Mouse (Mus musculus): ENCODE data around the gene Colec11.

The Colec11 gene

GRCm38 (mm10) chr12:28623195-28623594 lies at the start of gene Colec11:
Colec11 (minus strand) TSS chr12:28623377.
- no peak for DNase-seq

DNA sequence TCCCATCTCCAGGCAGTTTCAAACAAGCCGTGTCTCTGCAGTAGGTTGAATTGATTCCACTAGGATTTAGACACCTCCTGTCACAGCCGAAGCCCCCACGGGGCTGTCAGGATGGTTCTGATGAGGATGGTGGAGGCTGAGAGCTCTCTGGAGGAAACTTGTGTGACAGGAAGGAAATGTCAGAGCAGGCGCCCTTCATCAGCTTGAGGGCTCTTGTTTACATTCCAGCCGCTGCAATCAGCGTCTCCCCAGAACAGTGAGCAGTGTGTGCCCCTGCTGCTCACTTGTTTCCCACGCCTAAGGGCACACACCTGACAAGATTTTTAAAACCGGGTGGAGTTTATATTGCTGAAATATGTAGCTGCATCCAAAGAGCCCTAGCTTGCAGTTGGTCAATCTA lies 44.1 kb upstream of the Colec11 start:
- DNase-seq, result no peak

DNA sequence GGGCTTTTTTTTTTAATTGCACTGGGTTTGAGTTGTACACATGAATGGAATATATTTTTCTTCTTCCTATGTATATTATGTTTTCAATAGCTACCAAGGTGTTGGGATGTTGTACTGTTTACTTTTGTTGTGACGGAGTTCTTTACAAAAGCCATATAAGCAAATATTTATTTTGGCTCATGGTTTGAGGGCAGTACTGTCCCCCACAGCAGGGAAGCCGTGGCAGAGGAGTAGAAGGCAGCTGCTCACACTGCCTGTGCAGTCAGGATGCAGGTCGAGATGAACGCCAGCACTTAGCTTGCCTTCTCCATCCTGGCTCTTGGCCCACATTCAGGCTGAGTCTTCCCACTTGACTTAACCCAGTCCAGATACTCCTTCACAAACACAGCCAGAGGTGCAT lies 43.6 kb upstream of the Colec11 start:
- no peak for DNase-seq

DNA sequence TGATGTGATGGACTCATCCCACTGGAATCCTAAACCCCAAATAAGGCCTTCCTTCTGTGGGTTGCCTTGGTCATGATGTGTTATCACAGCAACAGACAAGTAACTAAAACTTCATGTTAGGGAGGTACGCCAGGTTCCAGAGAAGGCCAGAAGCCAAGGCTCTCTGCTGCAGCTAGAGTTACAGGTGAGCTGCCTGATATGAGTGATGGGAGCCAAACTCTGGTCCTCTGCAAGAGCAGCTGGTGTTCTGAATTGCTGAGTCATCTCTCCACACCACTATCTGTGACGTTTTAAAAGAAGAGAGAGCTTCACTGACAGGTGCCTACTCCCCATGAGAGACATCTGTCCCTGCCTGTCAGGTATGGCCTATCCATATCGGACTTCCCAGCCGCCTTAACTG lies 39.5 kb upstream of the Colec11 start:
- DNase-seq, result no peak

GRCm38 (mm10) chr12:28649141-28650110 lies 26.2 kb upstream of the Colec11 start, which contains the start of gene Rnaseh1:
Rnaseh1 (plus strand) TSS chr12:28649602.
- DNase-seq, result peak; percentile 93 to 94

- no peak for DNase-seq
These were observed 15.6 kb upstream of the Colec11 start for GRCm38 (mm10) chr12:28638778-28639177.

- no peak for DNase-seq
These were observed 13.4 kb upstream of the Colec11 start for GRCm38 (mm10) chr12:28636543-28636942.

DNA sequence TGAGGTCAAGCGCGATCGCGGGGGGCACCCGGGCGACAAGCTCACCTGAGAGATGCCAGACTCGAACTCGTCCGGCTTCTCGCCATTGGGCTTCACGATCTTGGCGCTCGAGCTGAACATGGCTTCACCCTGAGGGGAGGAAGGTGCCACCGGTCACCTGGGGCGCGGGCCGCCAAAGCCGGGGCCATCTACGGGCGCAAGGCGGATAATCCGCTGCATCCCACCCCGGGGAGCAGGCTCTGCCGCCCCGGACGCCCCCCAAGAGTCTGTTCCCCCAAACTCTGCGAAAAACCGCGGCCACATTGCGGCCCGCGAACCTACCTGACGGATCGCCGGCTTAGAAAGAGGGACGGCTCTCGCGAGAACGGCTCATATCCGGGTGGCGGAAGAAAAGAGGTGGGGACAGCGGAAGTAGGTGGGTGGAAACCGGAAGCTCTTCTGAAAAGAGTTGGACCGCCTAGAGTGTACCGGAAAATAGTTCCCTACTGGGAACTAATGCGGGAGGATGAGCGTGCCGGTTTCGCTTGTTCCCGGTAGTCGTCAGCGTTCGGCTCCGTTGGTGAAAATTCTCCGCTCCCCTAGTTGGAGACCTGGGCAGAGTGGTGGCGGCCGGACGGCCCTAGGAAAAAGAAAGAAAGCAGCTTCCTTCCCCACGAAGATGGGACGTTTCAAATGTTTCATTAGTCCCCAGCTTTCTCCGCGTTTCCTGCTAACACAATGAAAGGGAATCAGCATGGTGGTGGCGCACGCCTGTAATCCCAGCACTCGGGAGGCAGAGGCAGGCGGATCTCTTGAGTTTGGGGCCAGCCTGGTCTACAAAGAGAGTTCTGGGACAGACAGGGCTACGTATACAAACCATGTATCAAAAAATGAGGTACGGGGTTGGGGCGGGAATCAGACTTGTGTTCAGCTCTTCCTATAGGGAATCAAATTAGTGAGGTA lies 12.6 kb upstream of the Colec11 start, which contains the start of gene Rps7:
Gene Rps7 (minus strand): TSS at position 419 of the 942 bp plus-strand sequence.
- DNase-seq, result peak; percentile 95 to 96

DNA sequence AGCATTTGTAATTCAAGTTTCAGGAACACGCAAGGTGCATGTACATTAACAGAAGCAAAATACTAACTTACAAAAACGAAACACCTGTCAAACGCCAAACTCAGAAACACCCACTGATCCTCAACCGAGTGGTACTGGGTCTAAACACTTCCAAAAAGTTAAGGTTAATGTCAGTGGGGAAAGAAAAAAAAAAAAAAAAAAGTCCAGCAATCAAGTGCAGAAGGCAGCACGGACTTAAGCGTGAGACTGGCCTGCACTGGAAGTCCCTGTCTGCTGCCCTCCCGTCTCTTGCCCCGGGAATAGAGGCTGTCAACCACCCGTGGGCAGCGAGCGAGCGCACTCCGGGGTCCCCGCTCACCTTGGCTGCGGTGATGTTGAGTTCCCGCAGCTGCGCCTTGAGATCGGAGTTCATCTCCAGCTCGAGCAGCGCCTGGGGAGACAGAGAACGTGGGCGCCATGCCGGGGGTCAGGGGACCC lies 11.9 kb upstream of the Colec11 start:
- no peak for DNase-seq

- no peak for DNase-seq
These were observed 5.3 kb upstream of the Colec11 start for GRCm38 (mm10) chr12:28628436-28628835.

DNA sequence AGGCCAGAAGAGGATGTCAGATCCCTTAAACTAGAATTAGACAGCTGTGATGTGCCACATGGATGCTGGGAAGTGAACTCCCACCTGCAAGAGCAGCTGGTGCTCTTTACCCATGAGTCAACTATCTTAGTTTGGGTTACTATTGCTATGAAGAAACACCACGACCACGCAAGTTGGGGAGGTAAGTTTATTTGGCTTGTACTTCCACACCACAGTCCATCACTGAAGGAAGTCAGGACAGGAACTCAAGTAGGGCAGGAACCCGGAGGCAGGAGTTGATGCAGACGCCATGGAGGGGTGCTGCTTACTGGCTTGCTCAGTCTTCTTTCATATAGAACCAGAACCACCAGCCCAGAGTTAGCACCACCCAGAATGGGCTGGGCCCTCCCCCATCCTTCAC lies 3.9 kb upstream of the Colec11 start:
- DNase-seq, result no peak

DNA sequence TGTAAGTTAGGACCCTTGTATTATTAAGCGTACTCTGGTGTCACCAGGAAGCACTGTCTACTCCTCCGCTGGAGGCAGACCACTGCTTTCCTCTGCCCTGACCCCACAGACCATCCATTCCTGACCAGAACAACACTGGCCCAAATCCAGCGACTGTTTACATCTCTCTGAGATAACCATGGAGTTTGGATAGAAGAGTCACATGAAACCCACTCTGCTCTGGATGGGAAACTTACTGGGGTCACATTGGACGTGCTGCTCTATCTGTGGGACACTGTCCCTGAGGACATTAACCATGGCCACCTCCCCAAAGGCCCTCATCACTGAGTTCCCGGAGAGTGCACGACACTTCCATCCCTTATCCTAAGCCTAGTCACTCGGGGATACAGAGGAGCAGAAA lies 2.2 kb upstream of the Colec11 start:
- DNase-seq, result no peak

GRCm38 (mm10) chr12:28624251-28624650 lies 1.1 kb upstream of the Colec11 start:
- DNase-seq, result no peak

DNA sequence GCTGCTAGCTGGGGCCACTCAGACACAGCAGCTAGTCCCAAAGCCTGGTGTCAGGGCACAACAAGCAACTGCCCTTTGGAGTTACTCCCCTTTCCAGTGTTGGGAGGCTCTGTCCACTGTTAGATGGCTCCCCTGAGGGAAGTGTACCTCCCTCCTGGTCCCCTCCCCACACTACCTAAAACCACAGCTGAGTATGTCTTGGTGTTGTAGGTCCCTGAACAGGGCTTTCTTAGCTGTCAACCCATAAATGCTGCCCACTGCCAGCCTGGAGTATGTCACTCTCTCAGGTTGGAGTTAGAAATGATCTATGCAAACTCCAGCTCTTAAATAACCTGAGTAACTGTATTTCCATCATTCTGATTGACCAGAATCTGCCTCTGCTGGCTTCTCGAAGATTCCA lies 536 bp downstream of the Colec11 start:
- DNase-seq, result no peak

DNA sequence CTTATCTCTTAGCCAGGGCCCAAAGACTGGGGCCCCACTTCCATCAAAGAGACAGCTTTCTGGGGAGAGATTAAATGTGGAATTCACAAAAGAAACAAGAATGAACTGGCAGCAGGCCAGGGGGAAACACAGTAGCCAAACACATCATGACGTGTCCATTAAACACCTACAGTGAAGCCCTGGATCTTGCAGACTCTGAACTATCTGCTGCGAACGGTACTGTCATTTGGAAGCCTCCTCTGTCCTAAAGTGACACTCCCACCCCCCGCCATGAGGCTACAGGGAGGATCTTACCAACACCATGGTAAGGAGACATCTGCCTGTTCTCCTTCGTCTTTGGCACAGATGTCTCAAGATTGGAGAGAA lies 1.0 kb downstream of the Colec11 start:
- DNase-seq, result peak in 1 of 2 experiments; percentile 29

- DNase-seq, result no peak
These were observed 1.6 kb downstream of the Colec11 start for GRCm38 (mm10) chr12:28621451-28622166.

- no peak for DNase-seq
These were observed 5.9 kb downstream of the Colec11 start for GRCm38 (mm10) chr12:28617297-28617696.

DNA sequence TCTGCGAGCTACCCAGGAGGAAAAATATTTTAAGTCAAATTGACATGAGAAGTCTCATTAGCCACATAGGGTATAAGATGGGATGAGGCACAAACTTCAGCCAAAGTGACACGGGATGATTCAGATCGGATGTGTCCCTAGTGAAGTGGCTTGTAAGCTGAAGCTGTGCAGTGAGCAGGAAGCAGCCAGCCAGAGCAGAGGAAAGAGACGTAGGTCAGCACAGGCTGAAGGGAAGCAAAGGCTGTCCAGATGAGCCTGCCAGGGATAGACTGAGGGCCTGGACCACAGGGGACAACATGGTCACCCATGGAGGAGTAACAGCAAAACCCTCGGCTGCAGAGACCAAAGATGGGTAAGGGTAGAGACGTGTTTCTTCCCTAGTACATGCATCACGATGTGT lies 8.8 kb downstream of the Colec11 start:
- DNase-seq, result no peak

DNA sequence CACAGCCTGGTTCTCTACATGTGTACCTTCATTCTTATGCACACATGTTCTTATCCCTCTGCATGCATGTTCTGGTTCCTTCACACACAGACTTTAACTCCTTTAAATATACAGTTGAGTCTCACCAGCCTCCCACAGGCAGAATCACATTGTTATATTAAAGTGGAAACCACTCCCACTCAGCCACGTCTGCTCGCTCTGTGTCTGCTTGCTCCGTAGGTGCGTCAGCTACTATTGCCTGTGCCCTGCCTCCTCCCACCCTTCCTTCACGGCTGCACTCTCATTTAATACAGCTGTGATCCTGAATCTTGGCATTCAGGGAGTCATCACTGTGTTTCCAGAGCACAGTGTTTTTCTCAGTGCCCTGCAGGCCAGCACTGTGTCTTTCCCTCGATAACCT lies 10.8 kb downstream of the Colec11 start:
- DNase-seq, result no peak

DNA sequence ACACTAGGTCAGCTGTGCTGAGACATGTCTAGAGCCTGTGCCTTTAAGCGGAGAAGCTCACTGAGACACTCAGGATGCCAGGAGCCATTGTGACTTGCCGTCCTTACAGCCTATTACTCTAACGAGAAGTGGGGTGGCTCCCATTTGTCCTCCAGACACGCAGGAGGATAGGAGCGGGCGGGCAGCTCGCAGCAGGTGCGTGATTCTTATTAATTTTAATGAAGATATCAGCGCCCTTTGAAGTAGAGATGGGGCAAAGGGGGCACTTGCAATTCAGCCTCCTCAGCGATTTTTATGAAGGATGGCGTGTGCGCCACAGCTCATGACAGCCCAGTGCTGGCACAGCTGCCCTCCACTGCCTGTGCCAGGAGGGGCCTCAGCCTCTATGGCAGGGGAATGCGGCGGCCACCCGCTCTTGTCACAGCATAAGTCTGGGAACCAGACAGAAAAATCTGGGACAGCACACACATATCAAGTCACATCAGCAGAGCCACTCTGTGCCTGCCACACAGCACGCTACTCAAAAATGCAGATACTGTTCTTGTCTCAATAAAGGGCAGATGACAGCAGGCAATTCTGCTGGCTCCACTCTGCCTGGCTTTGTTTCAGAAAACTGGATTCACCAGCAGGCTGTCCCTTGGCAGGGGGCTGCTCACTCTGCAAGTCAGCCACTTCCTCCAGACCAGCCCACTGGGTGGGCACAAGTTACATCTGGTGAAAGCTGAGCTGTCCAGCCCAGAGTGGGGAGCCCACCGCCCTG lies 15.5 kb downstream of the Colec11 start:
- peak; percentile 65 to 70 for DNase-seq

DNA sequence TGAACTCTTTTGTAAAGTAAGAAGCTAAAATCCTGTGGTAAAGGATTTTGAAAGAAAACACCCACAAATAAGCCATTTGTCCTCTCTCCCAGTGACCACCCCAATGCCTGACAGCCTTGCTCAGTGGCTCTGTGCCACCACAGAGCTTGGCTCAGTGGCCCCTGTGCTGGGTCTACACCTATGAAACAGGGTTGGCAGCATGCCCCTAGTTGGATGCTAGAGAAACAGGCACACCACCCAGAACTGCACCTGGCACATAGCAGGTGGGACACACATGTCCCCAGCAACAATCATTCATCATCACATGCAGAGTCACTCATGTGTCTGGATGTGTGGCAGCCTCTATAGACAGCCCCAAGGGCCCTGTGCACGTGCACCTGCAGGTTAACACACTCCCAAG lies 19.7 kb downstream of the Colec11 start:
- DNase-seq, result peak; percentile 84 to 86

DNA sequence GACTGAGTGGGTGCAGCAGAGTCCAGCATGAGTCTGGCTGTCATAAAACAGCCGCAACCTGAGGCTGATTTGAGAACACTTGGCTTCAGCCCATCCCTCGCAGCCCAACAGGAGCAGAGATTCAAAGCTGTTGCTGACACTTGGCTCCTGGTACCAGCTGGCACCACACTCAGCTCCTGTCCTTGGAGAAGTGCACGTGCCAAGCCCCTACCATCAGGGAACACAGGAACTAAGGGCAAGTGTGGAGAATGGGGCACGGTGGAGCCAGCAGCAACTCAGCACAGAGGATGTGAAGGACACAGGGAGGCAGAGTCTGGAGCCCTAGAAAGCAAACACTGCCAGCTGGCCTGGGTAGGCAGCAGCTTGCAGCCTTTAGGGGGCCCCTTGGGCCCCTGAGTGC lies 20.9 kb downstream of the Colec11 start:
- peak; percentile 90 for DNase-seq
